Mouse (Mus musculus): ENCODE results near the gene Fto. TPM values are rescaled to one million over a fixed set of nuclear protein-coding genes. Genes with fewer than 3 reads are reported as not detected.

The Fto gene
- polyA plus RNA-seq, 1 experiment from 2014 or later = 110 TPM

- Histone ChIP-seq H3K9ac (ENCODE audit: low read length) (no peak overlapping the region), H3K4me1 (ENCODE audit: control insufficient read depth, insufficient read depth, low read length) (peaks cover 44% of the 10 kb centered on the region), H3K4me2 (no peak overlapping the region), H3K9me3 (ENCODE audit: control insufficient read depth, low read length) (no peaks in the 10 kb centered on the region), H3K27ac (ENCODE audit: low read depth, low read length) (no peak overlapping the region), H3K36me3 (ENCODE audit: control insufficient read depth, insufficient read depth, low read length) (no peaks in the 10 kb centered on the region), H3K27me3 (ENCODE audit: control insufficient read depth, insufficient read depth, low read length) (peaks cover 36% of the 10 kb centered on the region), H3K4me3 (ENCODE audit: low read depth, low read length) (no peak overlapping the region)
- DNase-seq (ENCODE audit: low spot score, missing footprints) (no peak), ATAC-seq (ENCODE audit: low FRiP score) (no peak)
- WGBS = 88% methylated on average over 12 of the region's 12 CpGs
Measured at GRCm38 (mm10) chr8:91522201-91522600, 208.9 kb downstream of the Fto start.

GRCm38 (mm10) chr8:91524056-91524864 is 210.9 kb downstream of the Fto start:
- Histone ChIP-seq H3K9ac (ENCODE audit: low read length) (no peak overlapping the region), H3K27ac (ENCODE audit: low read depth, low read length) (peak overlapping the region; percentile 40; the same call in 1 of the 2 replicates), H3K9me3 (ENCODE audit: control insufficient read depth, low read length) (no peaks in the 10 kb centered on the region), H3K4me2 (no peak overlapping the region; the same call in 1 of the 2 replicates), H3K36me3 (ENCODE audit: control insufficient read depth, insufficient read depth, low read length) (no peaks in the 10 kb centered on the region), H3K4me1 (ENCODE audit: control insufficient read depth, insufficient read depth, low read length) (peaks cover 37% of the 10 kb centered on the region), H3K4me3 (ENCODE audit: low read depth, low read length) (no peak overlapping the region), H3K27me3 (ENCODE audit: control insufficient read depth, insufficient read depth, low read length) (peaks cover 52% of the 10 kb centered on the region)
- WGBS = 26% methylated on average over 16 of the region's 16 CpGs
- DNase-seq (ENCODE audit: low spot score, missing footprints) = peak; percentile 92
- ATAC-seq (ENCODE audit: low FRiP score) = peak; percentile 28; the same call in 1 of the 2 replicates

GRCm38 (mm10) chr8:91524865-91525250 is 211.5 kb downstream of the Fto start:
- Histone ChIP-seq H3K9me3 (ENCODE audit: control insufficient read depth, low read length) (no peaks in the 10 kb centered on the region), H3K36me3 (ENCODE audit: control insufficient read depth, insufficient read depth, low read length) (no peaks in the 10 kb centered on the region), H3K4me1 (ENCODE audit: control insufficient read depth, insufficient read depth, low read length) (peaks cover 37% of the 10 kb centered on the region), H3K27ac (ENCODE audit: low read depth, low read length) (peak overlapping the region; percentile 40), H3K9ac (ENCODE audit: low read length) (no peak overlapping the region; the same call in 1 of the 2 replicates), H3K27me3 (ENCODE audit: control insufficient read depth, insufficient read depth, low read length) (peaks cover 51% of the 10 kb centered on the region), H3K4me2 (peak overlapping the region; percentile 4), H3K4me3 (ENCODE audit: low read depth, low read length) (no peak overlapping the region)
- peak; percentile 93 for DNase-seq (ENCODE audit: low spot score, missing footprints)
- peak; percentile 1; the same call in 1 of the 2 replicates for ATAC-seq (ENCODE audit: low FRiP score)
- 18% methylated on average over 4 of the region's 4 CpGs for WGBS

- Histone ChIP-seq H3K9ac (ENCODE audit: low read length) (no peak overlapping the region; the same call in 1 of the 2 replicates), H3K36me3 (ENCODE audit: control insufficient read depth, insufficient read depth, low read length) (no peaks in the 10 kb centered on the region), H3K4me1 (ENCODE audit: control insufficient read depth, insufficient read depth, low read length) (peaks cover 37% of the 10 kb centered on the region), H3K4me2 (peak overlapping the region; percentile 4), H3K9me3 (ENCODE audit: control insufficient read depth, low read length) (no peaks in the 10 kb centered on the region), H3K4me3 (ENCODE audit: low read depth, low read length) (no peak overlapping the region), H3K27ac (ENCODE audit: low read depth, low read length) (peak overlapping the region; percentile 40), H3K27me3 (ENCODE audit: control insufficient read depth, insufficient read depth, low read length) (peaks cover 49% of the 10 kb centered on the region)
- WGBS = 3% methylated on average over 10 of the region's 10 CpGs
- DNase-seq (ENCODE audit: low spot score, missing footprints) = peak; percentile 97
- ATAC-seq (ENCODE audit: low FRiP score) = peak; percentile 84
Measured at GRCm38 (mm10) chr8:91525342-91525817, 212.1 kb downstream of the Fto start.

GRCm38 (mm10) chr8:91528967-91529366 is 215.6 kb downstream of the Fto start:
- no peak overlapping the region for H3K9ac ChIP-seq (ENCODE audit: low read length)
- ATAC-seq (ENCODE audit: low FRiP score) (no peak), DNase-seq (ENCODE audit: low spot score, missing footprints) (no peak)
- H3K9me3 ChIP-seq (ENCODE audit: control insufficient read depth, low read length) = no peaks in the 10 kb centered on the region
- H3K36me3 ChIP-seq (ENCODE audit: control insufficient read depth, insufficient read depth, low read length) = no peaks in the 10 kb centered on the region
- H3K4me1 ChIP-seq (ENCODE audit: control insufficient read depth, insufficient read depth, low read length) = peaks cover 38% of the 10 kb centered on the region
- peaks cover 36% of the 10 kb centered on the region for H3K27me3 ChIP-seq (ENCODE audit: control insufficient read depth, insufficient read depth, low read length)
- 96% methylated on average over 2 of the region's 2 CpGs for WGBS
- H3K4me2 ChIP-seq = no peak overlapping the region
- H3K4me3 ChIP-seq (ENCODE audit: low read depth, low read length) = no peak overlapping the region
- H3K27ac ChIP-seq (ENCODE audit: low read depth, low read length) = no peak overlapping the region

- DNase-seq (ENCODE audit: low spot score, missing footprints) = no peak
- Histone ChIP-seq H3K27me3 (ENCODE audit: control insufficient read depth, insufficient read depth, low read length) (peaks cover 36% of the 10 kb centered on the region), H3K9me3 (ENCODE audit: control insufficient read depth, low read length) (no peaks in the 10 kb centered on the region), H3K4me1 (ENCODE audit: control insufficient read depth, insufficient read depth, low read length) (peaks cover 31% of the 10 kb centered on the region), H3K9ac (ENCODE audit: low read length) (no peak overlapping the region), H3K36me3 (ENCODE audit: control insufficient read depth, insufficient read depth, low read length) (no peaks in the 10 kb centered on the region), H3K27ac (ENCODE audit: low read depth, low read length) (no peak overlapping the region), H3K4me2 (no peak overlapping the region), H3K4me3 (ENCODE audit: low read depth, low read length) (no peak overlapping the region)
- 91% methylated on average over 5 of the region's 5 CpGs for WGBS
- ATAC-seq (ENCODE audit: low FRiP score) = no peak
Measured at GRCm38 (mm10) chr8:91529699-91530098, 216.4 kb downstream of the Fto start.

- Histone ChIP-seq H3K27me3 (ENCODE audit: control insufficient read depth, insufficient read depth, low read length) (peaks cover 36% of the 10 kb centered on the region), H3K4me2 (no peak overlapping the region), H3K27ac (ENCODE audit: low read depth, low read length) (no peak overlapping the region), H3K4me3 (ENCODE audit: low read depth, low read length) (no peak overlapping the region), H3K36me3 (ENCODE audit: control insufficient read depth, insufficient read depth, low read length) (no peaks in the 10 kb centered on the region), H3K4me1 (ENCODE audit: control insufficient read depth, insufficient read depth, low read length) (peaks cover 21% of the 10 kb centered on the region), H3K9ac (ENCODE audit: low read length) (no peak overlapping the region), H3K9me3 (ENCODE audit: control insufficient read depth, low read length) (no peaks in the 10 kb centered on the region)
- DNase-seq (ENCODE audit: low spot score, missing footprints) (no peak), ATAC-seq (ENCODE audit: low FRiP score) (no peak)
- WGBS = 89% methylated on average over 8 of the region's 8 CpGs
Measured at GRCm38 (mm10) chr8:91530656-91531055, 217.3 kb downstream of the Fto start.

- Histone ChIP-seq H3K4me2 (no peak overlapping the region), H3K27me3 (ENCODE audit: control insufficient read depth, insufficient read depth, low read length) (peaks cover 32% of the 10 kb centered on the region), H3K36me3 (ENCODE audit: control insufficient read depth, insufficient read depth, low read length) (no peaks in the 10 kb centered on the region), H3K9ac (ENCODE audit: low read length) (no peak overlapping the region), H3K4me1 (ENCODE audit: control insufficient read depth, insufficient read depth, low read length) (peaks cover 11% of the 10 kb centered on the region), H3K9me3 (ENCODE audit: control insufficient read depth, low read length) (no peaks in the 10 kb centered on the region), H3K27ac (ENCODE audit: low read depth, low read length) (no peak overlapping the region), H3K4me3 (ENCODE audit: low read depth, low read length) (no peak overlapping the region)
- DNase-seq (ENCODE audit: low spot score, missing footprints) = peak; percentile 97
- WGBS = 26% methylated on average over 8 of the region's 8 CpGs
- ATAC-seq (ENCODE audit: low FRiP score) = peak; percentile 44; the same call in 1 of the 2 replicates
Measured at GRCm38 (mm10) chr8:91531971-91532370, 218.6 kb downstream of the Fto start.

- peaks cover 17% of the 10 kb centered on the region for H3K4me1 ChIP-seq (ENCODE audit: control insufficient read depth, insufficient read depth, low read length)
- DNase-seq (ENCODE audit: low spot score, missing footprints) (no peak), ATAC-seq (ENCODE audit: low FRiP score) (0 out of 2 replicates have a peak, but pooled peaks have one; percentile 48)
- no peak overlapping the region for H3K4me3 ChIP-seq (ENCODE audit: low read depth, low read length)
- H3K27me3 ChIP-seq (ENCODE audit: control insufficient read depth, insufficient read depth, low read length) = peaks cover 26% of the 10 kb centered on the region
- H3K27ac ChIP-seq (ENCODE audit: low read depth, low read length) = no peak overlapping the region
- H3K9me3 ChIP-seq (ENCODE audit: control insufficient read depth, low read length) = no peaks in the 10 kb centered on the region
- H3K36me3 ChIP-seq (ENCODE audit: control insufficient read depth, insufficient read depth, low read length) = no peaks in the 10 kb centered on the region
- no peak overlapping the region for H3K9ac ChIP-seq (ENCODE audit: low read length)
- WGBS = 76% methylated on average over 18 of the region's 18 CpGs
- no peak overlapping the region for H3K4me2 ChIP-seq
Measured at GRCm38 (mm10) chr8:91532671-91533436, 219.5 kb downstream of the Fto start.
